Mouse (Mus musculus) stomach, embryonic 16.5 days (tissue): Measurements from ENCODE around the gene Car1. TPM values are rescaled to one million over a fixed set of nuclear protein-coding genes. Genes with fewer than 3 reads are reported as not detected.
"Not testable (repeated sequence)": the region's sequence is repeated elsewhere in the genome, so short reads cannot be mapped to it uniquely, and the experiment has no call there.

Source experiments
- ATAC-seq: fragments of 200-750 bp; cut with Nextera tagmentation; 2 replicates; pipeline ENCODE4 v1.8.0; 2017; ENCODE audit warnings: moderate number of reproducible peaks, moderate TSS enrichment; ENCODE audit not compliant: insufficient read depth, low FRiP score
- H3K27ac ChIP-seq: fragments of 300-500 bp; sonication (generic); 2 replicates; pipeline ENCODE4 v1.5.1; 2014; ENCODE audit warnings: low read length
- H3K27me3 ChIP-seq: fragments of 300-500 bp; sonication (generic); 2 replicates; pipeline ENCODE4 v1.6.1; 2014; ENCODE audit warnings: low read length, control low read depth, mixed read lengths; ENCODE audit not compliant: control insufficient read depth, insufficient read depth
- H3K36me3 ChIP-seq: fragments of 300-500 bp; sonication (generic); 2 replicates; pipeline ENCODE4 v1.6.1; 2014; ENCODE audit warnings: low read length; ENCODE audit not compliant: control insufficient read depth, insufficient read depth
- H3K4me1 ChIP-seq: fragments of 300-500 bp; sonication (generic); 2 replicates; pipeline ENCODE4 v1.6.1; 2014; ENCODE audit warnings: low read length, control low read depth, mixed read lengths; ENCODE audit not compliant: control insufficient read depth, insufficient read depth
- H3K4me2 ChIP-seq: fragments of 300-500 bp; sonication (generic); 2 replicates; pipeline ENCODE4 v1.6.1; 2014; ENCODE audit warnings: low read depth, low read length, mixed read lengths
- H3K4me3 ChIP-seq: fragments of 300-500 bp; sonication (generic); replicated peaks from 2 replicates; pipeline ENCODE4 v1.5.1; 2014; ENCODE audit warnings: mild to moderate bottlenecking, low read length
- H3K9ac ChIP-seq: fragments of 300-500 bp; sonication (generic); 2 replicates; pipeline ENCODE4 v1.6.1; 2014; ENCODE audit warnings: low read length
- H3K9me3 ChIP-seq: fragments of 300-500 bp; sonication (generic); replicated peaks from 2 replicates; pipeline ENCODE4 v1.6.1; 2016; ENCODE audit warnings: low read length, control low read depth; ENCODE audit not compliant: control insufficient read depth
- WGBS: fragments of 180-500 bp; shearing (Covaris S2); extraction: QIAGEN DNeasy Blood & Tissue Kit; methylation state at CpG from one replicate; pipeline ENCODE4 v1.1.7; 2014; 5-methylcytosine and 5-hydroxymethylcytosine counted together
- polyA plus RNA-seq: library from polyadenylated mRNA; unstranded; fragments of >200 nt; fragmentation: Nextera tagmentation; extraction: Ambion mirVana; gene quantifications from 2 replicates; pipeline ENCODE4 v1.2.1, GENCODE M21; 2015

Gene Car1
- polyA plus RNA-seq, 1 experiment from 2014 or later: 1.7 TPM

GRCm38 (mm10) chr3:14828896-14829295, 20.7 kb upstream of the Car1 start:
- H3K27me3 ChIP-seq: no peaks in the 10 kb centered on the region
- no peak overlapping the region for H3K27ac ChIP-seq
- no peak overlapping the region for H3K4me2 ChIP-seq
- H3K4me1 ChIP-seq: no peaks in the 10 kb centered on the region
- ATAC-seq: no peak
- no peak overlapping the region for H3K9ac ChIP-seq
- H3K9me3 ChIP-seq: no peaks in the 10 kb centered on the region
- no peaks in the 10 kb centered on the region for H3K36me3 ChIP-seq
- H3K4me3 ChIP-seq: no peak overlapping the region

DNA sequence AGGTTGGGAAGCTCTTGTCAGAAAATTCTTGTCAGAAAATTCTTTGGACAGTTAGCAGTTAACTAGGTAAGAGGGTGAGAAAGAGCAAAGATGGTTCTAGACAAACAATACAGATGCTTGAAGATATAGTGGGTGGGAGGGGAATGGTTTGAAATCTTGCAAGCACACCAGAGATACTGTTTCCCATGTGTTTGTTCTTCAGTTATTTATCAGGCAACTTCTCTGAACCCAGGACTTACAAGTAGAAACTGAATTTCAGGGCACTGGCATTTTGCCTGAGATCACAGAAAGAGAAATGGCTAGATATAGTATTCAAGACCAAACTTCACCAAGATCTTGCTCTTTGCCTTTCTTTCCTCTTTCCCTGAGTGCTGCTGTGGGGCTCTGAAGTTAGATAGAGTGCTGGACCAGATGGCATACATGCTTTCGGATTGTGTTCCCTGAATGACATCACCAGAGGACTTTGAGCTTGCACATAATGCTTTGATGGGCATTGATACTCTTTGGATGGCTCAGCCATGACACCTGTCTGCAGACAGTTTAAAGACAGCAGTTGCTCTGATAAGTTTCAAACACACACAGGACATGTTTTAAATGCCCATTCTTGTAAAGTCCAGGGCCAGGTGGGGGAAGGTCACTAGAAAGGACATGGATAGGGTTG, 11.8 kb upstream of the Car1 start:
- H3K27me3 ChIP-seq: no peaks in the 10 kb centered on the region
- no peak overlapping the region for H3K27ac ChIP-seq
- no peaks in the 10 kb centered on the region for H3K36me3 ChIP-seq
- H3K4me3 ChIP-seq: no peak overlapping the region
- no peak overlapping the region for H3K4me2 ChIP-seq
- H3K9me3 ChIP-seq: no peaks in the 10 kb centered on the region
- no peak overlapping the region for H3K9ac ChIP-seq
- 84% methylated on average over 1 of the region's 1 CpGs for WGBS
- no peaks in the 10 kb centered on the region for H3K4me1 ChIP-seq
- no peak for ATAC-seq

GRCm38 (mm10) chr3:14815396-14815795, 7.2 kb upstream of the Car1 start:
- H3K4me2 ChIP-seq, H3K4me3 ChIP-seq, H3K4me1 ChIP-seq, H3K9me3 ChIP-seq, H3K27me3 ChIP-seq, ATAC-seq, H3K27ac ChIP-seq, H3K9ac ChIP-seq, H3K36me3 ChIP-seq: not testable (repeated sequence)
- 68% methylated on average over 1 of the region's 1 CpGs for WGBS

GRCm38 (mm10) chr3:14806702-14807101, 1.5 kb downstream of the Car1 start:
- H3K9me3 ChIP-seq: no peaks in the 10 kb centered on the region
- H3K4me2 ChIP-seq: no peak overlapping the region
- H3K27ac ChIP-seq: no peak overlapping the region
- no peaks in the 10 kb centered on the region for H3K36me3 ChIP-seq
- H3K27me3 ChIP-seq: no peaks in the 10 kb centered on the region
- no peak overlapping the region for H3K4me3 ChIP-seq
- no peaks in the 10 kb centered on the region for H3K4me1 ChIP-seq
- H3K9ac ChIP-seq: no peak overlapping the region
- ATAC-seq: no peak

DNA sequence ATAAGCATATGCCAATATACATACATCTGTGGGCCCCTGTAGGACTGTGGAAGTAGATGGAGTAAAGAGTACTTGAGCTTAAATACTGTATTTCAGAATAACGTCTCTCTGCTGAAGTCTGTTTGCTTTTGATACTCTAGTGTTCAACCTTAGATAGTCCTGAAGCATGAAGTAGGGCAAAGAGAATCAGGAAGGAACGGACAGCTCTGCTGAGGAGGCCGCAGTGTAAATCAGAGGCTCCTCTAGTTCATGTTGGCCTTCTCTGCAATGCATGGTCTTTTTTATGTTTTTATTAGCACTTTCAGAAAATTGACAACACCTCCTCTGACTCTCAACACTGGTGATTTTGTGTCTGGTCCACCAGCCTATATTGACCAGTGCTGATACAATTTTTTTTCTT, 2.2 kb downstream of the Car1 start:
- ATAC-seq: no peak
- Histone ChIP-seq H3K4me3 (no peak overlapping the region), H3K9ac (no peak overlapping the region), H3K27me3 (no peaks in the 10 kb centered on the region), H3K36me3 (no peaks in the 10 kb centered on the region), H3K4me2 (no peak overlapping the region), H3K27ac (no peak overlapping the region), H3K4me1 (no peaks in the 10 kb centered on the region), H3K9me3 (no peaks in the 10 kb centered on the region)
- WGBS: 81% methylated on average over 3 of the region's 3 CpGs

- H3K27ac ChIP-seq: no peak overlapping the region
- no peaks in the 10 kb centered on the region for H3K4me1 ChIP-seq
- H3K27me3 ChIP-seq: no peaks in the 10 kb centered on the region
- H3K4me2 ChIP-seq: no peak overlapping the region
- no peaks in the 10 kb centered on the region for H3K36me3 ChIP-seq
- 72% methylated on average over 6 of the region's 6 CpGs for WGBS
- H3K4me3 ChIP-seq: no peak overlapping the region
- ATAC-seq: no peak
- no peak overlapping the region for H3K9ac ChIP-seq
- no peaks in the 10 kb centered on the region for H3K9me3 ChIP-seq
Measured at GRCm38 (mm10) chr3:14804906-14805305, 3.3 kb downstream of the Car1 start.

DNA sequence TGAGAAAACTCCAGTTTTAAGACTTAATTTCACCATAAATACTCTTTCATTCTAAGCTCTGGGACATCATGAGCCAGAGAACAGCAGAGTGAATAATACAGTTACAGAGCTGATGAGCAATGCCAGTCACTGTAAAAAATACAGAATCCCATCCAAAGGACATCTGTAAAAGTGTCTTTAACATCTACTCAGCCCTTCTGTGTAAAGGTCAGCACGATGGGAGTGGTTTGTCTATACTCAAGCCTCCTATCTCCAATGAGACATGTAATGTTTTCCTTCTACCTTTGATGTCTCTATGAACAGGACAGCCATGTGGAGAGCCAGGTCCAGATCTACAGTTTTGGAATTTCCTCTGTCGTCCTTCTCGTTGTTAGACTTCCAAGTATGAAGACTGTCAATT, 11.1 kb downstream of the Car1 start:
- H3K36me3 ChIP-seq: no peaks in the 10 kb centered on the region
- H3K9me3 ChIP-seq: no peaks in the 10 kb centered on the region
- no peak overlapping the region for H3K4me3 ChIP-seq
- 83% methylated on average over 3 of the region's 3 CpGs for WGBS
- ATAC-seq: no peak
- no peak overlapping the region for H3K4me2 ChIP-seq
- H3K27me3 ChIP-seq: no peaks in the 10 kb centered on the region
- no peaks in the 10 kb centered on the region for H3K4me1 ChIP-seq
- no peak overlapping the region for H3K9ac ChIP-seq
- no peak overlapping the region for H3K27ac ChIP-seq

DNA sequence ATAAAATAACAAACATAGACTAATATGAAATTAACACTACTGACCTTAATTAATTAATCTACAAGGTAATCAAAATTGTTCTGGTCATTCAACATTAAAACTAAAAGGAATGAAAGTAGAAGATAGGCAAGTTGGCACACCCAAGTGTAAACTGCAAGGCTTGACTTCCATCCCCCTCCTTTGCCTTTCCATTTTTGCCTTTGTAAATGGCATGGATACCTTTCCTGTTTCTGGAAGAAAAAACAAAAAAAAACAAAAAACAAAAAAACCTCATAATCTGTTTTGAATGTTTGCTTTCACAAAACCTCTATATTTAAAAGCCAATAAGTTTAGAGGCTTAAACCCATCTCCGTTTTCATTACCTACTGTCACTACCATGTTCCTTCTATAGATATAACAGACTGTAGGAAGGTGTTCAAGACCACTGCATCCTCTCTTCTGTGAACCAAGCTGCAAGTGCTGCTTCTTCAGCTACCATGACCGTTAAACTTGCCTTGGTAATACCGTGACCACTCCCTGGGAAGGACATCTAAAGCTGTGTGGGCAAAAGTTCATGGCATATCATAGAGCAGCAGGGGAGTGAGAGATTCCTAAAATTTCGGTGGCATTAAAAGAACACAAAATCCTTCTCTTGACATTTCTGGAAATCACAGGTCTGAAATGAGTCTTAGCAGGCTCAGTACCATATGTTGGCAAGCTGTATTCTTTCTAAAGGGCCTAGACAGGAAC, 12.7 kb downstream of the Car1 start:
- no peaks in the 10 kb centered on the region for H3K27me3 ChIP-seq
- H3K27ac ChIP-seq: no peak overlapping the region
- WGBS: 82% methylated on average over 4 of the region's 4 CpGs
- H3K9me3 ChIP-seq: no peaks in the 10 kb centered on the region
- no peak overlapping the region for H3K4me2 ChIP-seq
- ATAC-seq: no peak
- H3K4me3 ChIP-seq: no peak overlapping the region
- H3K4me1 ChIP-seq: no peaks in the 10 kb centered on the region
- H3K36me3 ChIP-seq: no peaks in the 10 kb centered on the region
- no peak overlapping the region for H3K9ac ChIP-seq

DNA sequence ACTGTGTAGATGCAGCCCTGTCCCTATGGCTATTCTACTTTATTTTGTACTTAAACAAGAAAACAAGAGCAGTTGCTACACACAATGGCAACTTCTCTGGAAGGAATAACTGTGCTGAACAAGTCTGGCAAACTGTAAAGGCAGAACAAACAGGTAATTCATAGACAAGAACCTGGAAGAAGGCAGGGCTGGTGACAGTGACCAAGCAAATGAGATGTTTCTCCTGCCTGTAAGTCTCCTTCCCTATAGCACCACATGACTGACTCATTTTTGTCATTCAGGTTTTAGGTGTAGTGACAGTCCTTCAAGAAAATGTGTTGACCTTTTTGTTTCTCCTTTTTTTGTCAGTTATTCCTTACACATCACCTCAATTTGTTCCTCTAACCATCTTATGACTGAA, 16.1 kb downstream of the Car1 start:
- Histone ChIP-seq H3K4me2 (no peak overlapping the region), H3K27me3 (no peaks in the 10 kb centered on the region), H3K27ac (no peak overlapping the region), H3K4me3 (no peak overlapping the region), H3K4me1 (no peaks in the 10 kb centered on the region), H3K9me3 (no peaks in the 10 kb centered on the region), H3K36me3 (no peaks in the 10 kb centered on the region), H3K9ac (no peak overlapping the region)
- ATAC-seq: no peak
